Comparison of ENCODE assay signal across 18 mouse cellular contexts in the genomic region with DNA sequence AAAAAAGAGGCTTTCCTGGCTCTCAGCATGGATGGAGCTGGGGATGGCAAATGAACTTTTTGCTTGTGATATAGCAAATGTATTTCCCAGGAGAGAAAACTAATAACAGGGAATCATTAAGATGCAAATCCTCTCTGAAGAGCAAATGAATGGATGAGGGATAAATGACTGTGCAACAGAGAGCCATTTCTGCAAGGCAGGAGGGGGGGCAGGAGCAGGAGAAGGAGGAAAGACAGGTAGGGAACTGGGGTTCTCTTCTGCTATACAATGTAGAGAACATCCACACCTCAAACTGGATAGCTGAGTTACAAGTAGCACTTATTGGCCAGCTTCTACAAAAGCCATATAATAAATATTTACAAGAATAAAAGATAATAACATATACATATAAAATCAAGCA.
"Had no signal": no experiment of that assay in that cellular context is flagged by ENCODE, and none has a peak within 500 bp of the region (broad histone marks: within the 10 kb centered on the region; RNA-seq: fewer than 3 reads in every experiment).

No protein-coding gene starts in this region.

- H3K4me3 ChIP-seq: liver, embryonic 12.5 days; midbrain, embryonic 15.5 days; myocyte; neural tube, embryonic 12.5 days; neural tube, embryonic 15.5 days had no signal

- H3K9ac ChIP-seq: liver, embryonic 12.5 days; liver, embryonic 14.5 days; lung, embryonic 14.5 days; midbrain, embryonic 15.5 days; neural tube, embryonic 12.5 days; neural tube, embryonic 15.5 days had no signal

- H3K4me2 ChIP-seq: liver, embryonic 12.5 days; lung, embryonic 14.5 days; midbrain, embryonic 15.5 days; neural tube, embryonic 12.5 days; neural tube, embryonic 15.5 days had no signal

- H3K4me1 ChIP-seq: liver, embryonic 12.5 days; midbrain, embryonic 15.5 days; neural tube, embryonic 12.5 days; neural tube, embryonic 15.5 days had no signal

- H3K27ac ChIP-seq: liver, embryonic 12.5 days; liver, embryonic 14.5 days; neural tube, embryonic 12.5 days had no signal

- H3K9me3 ChIP-seq: liver, embryonic 12.5 days; midbrain, embryonic 15.5 days; neural tube, embryonic 12.5 days; neural tube, embryonic 15.5 days had no signal

- H3K36me3 ChIP-seq: liver, embryonic 12.5 days; midbrain, embryonic 15.5 days; neural tube, embryonic 12.5 days; neural tube, embryonic 15.5 days had no signal

- ATAC-seq: liver, embryonic 12.5 days; midbrain, embryonic 15.5 days had no signal

- DNase-seq: lung, adult 18-20 months; lung, embryonic 14.5 days; lung, postnatal 10 days; lung, postnatal 4 days; retina, postnatal 1 day; right cerebral cortex, adult 18-20 months; right cerebral cortex, postnatal 25 days; right cerebral cortex, postnatal 4 days; spleen, adult 18-20 months; thymus, adult 18-20 months; thymus, postnatal 14 days; thymus, postnatal 36 days had no signal

- H3K27me3 ChIP-seq: liver, embryonic 12.5 days; midbrain, embryonic 15.5 days; neural tube, embryonic 12.5 days; neural tube, embryonic 15.5 days had no signal
